Mouse (Mus musculus): ENCODE results near the gene Alk.

DNA sequence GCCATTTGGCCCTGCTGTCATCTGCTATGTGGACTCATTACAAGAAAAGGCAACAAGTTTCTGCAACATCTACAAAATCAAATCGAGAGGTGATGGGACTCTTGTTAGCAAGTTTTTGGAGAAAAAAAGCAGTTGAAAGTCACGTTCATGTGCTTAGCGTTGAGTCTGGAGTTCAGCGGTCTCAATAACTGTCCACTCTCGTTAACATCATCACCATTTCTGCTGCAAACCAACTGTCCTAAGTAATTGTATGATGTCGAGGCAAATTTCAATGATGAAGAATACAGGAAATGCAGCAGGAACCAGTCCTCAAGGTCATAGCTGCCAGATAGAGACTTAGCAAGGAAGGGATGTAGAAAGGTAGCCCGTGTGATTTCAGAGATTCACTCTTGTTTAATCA, 373.5 kb downstream of the Alk start:
- TF ChIP-seq CTCF (IDR thresholded peaks at IDR 0.05 in 2 of 3, conservative IDR thresholded peaks at IDR 0.05 in 1 of 3; ENCODE audit: control insufficient read depth in 1 of 3, insufficient read depth in 1 of 3, low read depth in 2 of 3, low read length in 3 of 3, poor library complexity in 1 of 3, severe bottlenecking in 1 of 3) (no peak), MXI1 (IDR thresholded peaks at IDR 0.05; ENCODE audit: low read depth, low read length) (no peak)

Data from MEL (cell line).